Mouse (Mus musculus) bone marrow, adult 2 months (tissue): ENCODE measurements around the gene Foxs1. TPM values are rescaled to one million over a fixed set of nuclear protein-coding genes. Genes with fewer than 3 reads are reported as not detected.

Source experiments
- H3K27ac ChIP-seq: fragments of 200-500 bp; 2 replicates; pipeline ENCODE4 v1.5.1; 2012; ENCODE audit warnings: low read depth, mild to moderate bottlenecking, control low read depth, inconsistent platforms, low read length; ENCODE audit not compliant: control insufficient read depth, poor library complexity, insufficient read depth
- H3K4me1 ChIP-seq: fragments of 200-500 bp; 2 replicates; pipeline ENCODE4 v1.6.1; 2011; ENCODE audit warnings: low read length; ENCODE audit not compliant: control insufficient read depth, insufficient read depth
- H3K4me3 ChIP-seq: fragments of 200-500 bp; replicated peaks from 2 replicates; pipeline ENCODE3; 2011; ENCODE audit warnings: mild to moderate bottlenecking, low read depth, low read length, control low read depth; ENCODE audit not compliant: control insufficient read depth
- CTCF ChIP-seq: fragments of 200-500 bp; IDR thresholded peaks from 2 replicates; pipeline ENCODE4 v1.5.1; 2011; ENCODE audit warnings: low read length, control low read depth; ENCODE audit not compliant: control insufficient read depth, insufficient read depth
- POLR2A ChIP-seq: fragments of 200-500 bp; IDR thresholded peaks from 2 replicates; pipeline ENCODE4 v1.6.1; 2011; ENCODE audit warnings: low read depth, mild to moderate bottlenecking, control low read depth, low read length, borderline replicate concordance; ENCODE audit not compliant: control insufficient read depth
- WGBS: fragments of 180-500 bp; shearing (Covaris S2); methylation state at CpG from one replicate; pipeline ENCODE4 v1.1.7; 2018; 5-methylcytosine and 5-hydroxymethylcytosine counted together
- polyA plus RNA-seq: library from polyadenylated mRNA; stranded (reverse); fragments of >200 nt; gene quantifications from 2 replicates; pipeline ENCODE4 v1.2.4, GENCODE M21; 2011; ENCODE audit warnings: low replicate concordance; ENCODE audit not compliant: missing spikeins, insufficient read depth, insufficient read length

The Foxs1 gene
- polyA plus RNA-seq, 1 experiment: not detected

DNA sequence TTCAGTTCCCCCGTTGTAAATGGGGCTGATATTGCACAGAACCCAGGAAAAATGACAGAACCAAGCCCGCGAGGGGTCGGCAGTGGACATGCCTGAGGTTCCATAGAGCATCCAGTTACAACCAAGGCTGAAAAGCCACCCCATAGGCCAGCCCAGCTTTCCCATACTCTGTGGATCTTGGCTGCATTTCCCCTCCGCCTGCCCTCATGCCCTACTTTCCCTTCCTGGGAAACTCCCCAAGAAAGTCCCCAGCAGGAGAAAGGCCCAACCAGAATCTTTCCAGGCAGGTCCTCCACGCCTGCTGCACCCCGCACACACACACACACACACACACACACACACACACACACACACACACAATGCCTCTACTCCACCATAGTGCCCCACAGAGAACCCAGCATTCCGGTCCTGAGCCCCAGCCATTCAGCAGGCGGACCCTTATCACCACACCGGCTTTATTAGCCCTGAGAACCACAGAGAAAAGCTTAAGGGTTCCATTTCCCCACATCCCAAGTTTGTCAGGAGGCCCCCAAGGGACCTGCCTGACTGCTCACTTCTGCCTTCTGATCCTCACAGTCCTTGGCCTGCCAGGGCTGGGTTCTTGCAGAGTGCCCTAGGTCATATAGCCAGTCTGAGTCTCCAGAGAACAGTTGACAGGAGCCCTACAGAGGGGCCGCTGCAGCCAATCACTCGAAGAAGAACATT, 1.4 kb downstream of the Foxs1 start:
- H3K4me3 ChIP-seq: no peak overlapping the region
- 82% methylated on average over 12 of the region's 12 CpGs for WGBS
- peaks cover 1% of the 10 kb centered on the region; the same call in 1 of the 2 replicates for H3K4me1 ChIP-seq
- no peak overlapping the region for H3K27ac ChIP-seq
- no peak for TF ChIP-seq CTCF
- no peak for TF ChIP-seq POLR2A

DNA sequence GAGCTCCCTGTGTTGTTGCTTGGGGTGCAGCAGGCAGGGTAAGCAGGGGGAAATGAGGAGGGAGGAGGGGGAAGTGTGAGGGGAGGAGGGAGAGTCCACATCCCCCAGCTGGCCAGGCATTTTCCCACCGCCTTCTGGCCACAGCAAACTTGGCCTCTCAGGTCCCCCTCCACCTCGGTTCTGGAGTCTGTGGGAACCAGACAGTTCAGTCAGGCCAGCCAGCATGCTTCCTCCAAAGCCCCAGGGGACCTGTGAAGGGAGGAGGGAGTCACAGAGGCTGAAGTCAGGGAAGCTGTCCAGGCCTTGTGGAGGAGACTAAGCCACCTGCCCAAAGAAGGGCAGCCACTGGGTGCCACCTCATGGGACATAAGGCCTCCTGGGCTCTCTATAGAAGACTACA, 2.7 kb downstream of the Foxs1 start:
- 38% methylated on average over 2 of the region's 2 CpGs for WGBS
- peaks cover 6% of the 10 kb centered on the region for H3K4me1 ChIP-seq
- no peak for TF ChIP-seq CTCF
- no peak for TF ChIP-seq POLR2A

DNA sequence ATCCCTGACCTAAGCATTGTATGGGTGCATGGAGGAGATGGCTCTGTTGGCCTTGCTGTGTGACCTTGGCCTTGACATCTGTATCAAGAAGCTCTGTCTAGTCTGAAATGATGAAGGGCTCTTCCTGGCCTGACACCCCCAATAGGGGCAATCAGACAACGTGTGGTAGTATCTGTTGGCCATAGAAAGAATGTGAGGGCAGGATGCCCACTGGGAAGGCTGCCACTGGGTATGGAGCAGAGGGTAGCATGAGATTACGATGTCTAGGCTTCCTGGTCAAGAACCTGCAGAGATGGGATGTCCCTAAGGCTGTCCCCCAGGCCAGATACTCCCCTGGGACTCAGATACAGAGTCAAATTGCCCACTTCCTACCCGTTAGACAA, 4.0 kb downstream of the Foxs1 start:
- WGBS: 66% methylated on average over 3 of the region's 3 CpGs
- no peak for TF ChIP-seq CTCF
- no peak for TF ChIP-seq POLR2A
- H3K27ac ChIP-seq: no peak overlapping the region
- no peak overlapping the region for H3K4me3 ChIP-seq
- peaks cover 6% of the 10 kb centered on the region for H3K4me1 ChIP-seq

More for the DNA sequence above, 2.7 kb downstream of the Foxs1 start:
- H3K4me3 ChIP-seq: no peak overlapping the region
- H3K27ac ChIP-seq: no peak overlapping the region

- no peak overlapping the region for H3K4me3 ChIP-seq
- TF ChIP-seq POLR2A (no peak), CTCF (no peak)
- H3K4me1 ChIP-seq: peaks cover 6% of the 10 kb centered on the region
- H3K27ac ChIP-seq: no peak overlapping the region
- 74% methylated on average over 14 of the region's 14 CpGs for WGBS
Observed at GRCm38 (mm10) chr2:152928219-152928987, 4.6 kb downstream of the Foxs1 start.

DNA sequence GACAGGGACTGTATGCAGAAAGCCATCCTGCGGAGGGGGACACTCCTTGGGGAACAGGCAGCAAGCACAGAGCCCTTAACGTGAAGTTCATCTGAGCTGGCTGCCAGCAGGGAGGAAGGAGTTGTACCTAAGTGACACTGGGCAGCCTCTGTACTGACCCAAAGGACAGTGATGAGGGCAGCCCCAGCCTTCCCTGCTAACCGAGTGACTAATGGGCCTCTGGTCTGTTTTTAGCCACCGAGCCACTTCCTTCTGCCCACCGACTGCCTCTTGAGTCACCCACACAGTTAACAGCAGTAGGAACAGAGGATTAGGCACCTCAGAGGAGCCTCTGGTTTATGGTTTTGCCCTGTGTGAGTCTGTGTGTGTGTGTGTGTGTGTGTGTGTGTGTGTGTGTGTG, 5.6 kb downstream of the Foxs1 start:
- Histone ChIP-seq H3K4me1 (peaks cover 6% of the 10 kb centered on the region), H3K4me3 (no peak overlapping the region), H3K27ac (no peak overlapping the region)
- no peak for TF ChIP-seq CTCF
- TF ChIP-seq POLR2A: no peak
- WGBS: 15% methylated on average over 5 of the region's 5 CpGs

GRCm38 (mm10) chr2:152926896-152927295, 6.1 kb downstream of the Foxs1 start:
- WGBS: 42% methylated on average over 9 of the region's 9 CpGs
- TF ChIP-seq CTCF (no peak), POLR2A (no peak)
- Histone ChIP-seq H3K4me3 (no peak overlapping the region), H3K27ac (no peak overlapping the region), H3K4me1 (peaks cover 6% of the 10 kb centered on the region)

GRCm38 (mm10) chr2:152925189-152925872, 7.7 kb downstream of the Foxs1 start:
- 44% methylated on average over 11 of the region's 11 CpGs for WGBS
- Histone ChIP-seq H3K27ac (peak overlapping the region; percentile 47), H3K4me1 (peaks cover 6% of the 10 kb centered on the region)

DNA sequence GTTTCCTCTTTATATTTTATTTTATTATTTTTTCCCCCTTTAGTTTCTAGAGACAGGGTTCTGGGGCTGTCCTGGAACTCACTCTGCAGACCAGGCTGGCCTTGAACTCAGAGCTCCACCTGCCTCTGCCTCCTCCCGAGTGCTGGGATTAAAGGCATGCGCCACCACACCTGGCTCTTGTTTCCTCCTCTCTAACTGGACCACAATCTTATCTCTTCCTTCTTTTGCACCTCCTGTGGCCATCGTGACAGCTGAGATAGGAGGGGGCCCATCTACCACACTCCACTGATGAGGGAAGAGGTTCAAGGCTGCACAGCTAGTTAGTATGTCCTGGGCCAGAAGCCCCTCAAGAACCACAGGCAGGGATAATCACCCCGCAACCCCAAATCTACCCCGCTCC, 8.5 kb downstream of the Foxs1 start:
- WGBS: 43% methylated on average over 5 of the region's 5 CpGs
- H3K4me1 ChIP-seq: peaks cover 6% of the 10 kb centered on the region
- H3K27ac ChIP-seq: no peak overlapping the region
- TF ChIP-seq POLR2A (no peak), CTCF (no peak)
- no peak overlapping the region for H3K4me3 ChIP-seq

More at GRCm38 (mm10) chr2:152925189-152925872, 7.7 kb downstream of the Foxs1 start:
- TF ChIP-seq CTCF (no peak), POLR2A (no peak)
- no peak overlapping the region for H3K4me3 ChIP-seq
